Mouse (Mus musculus) hindbrain, embryonic 12.5 days (tissue): ENCODE measurements around the gene Pbld1. TPM values are rescaled to one million over a fixed set of nuclear protein-coding genes. Genes with fewer than 3 reads are reported as not detected.

ENCODE experiments used
- polyA plus RNA-seq: library from polyadenylated mRNA; unstranded; fragments of >200 nt; fragmentation: Nextera tagmentation; extraction: Ambion mirVana; gene quantifications from 2 replicates; pipeline ENCODE4 v1.2.1, GENCODE M21; 2016

Gene Pbld1
- polyA plus RNA-seq, 1 experiment from 2014 or later = 0.83 TPM

Other genes with a start within 250 kb of the Pbld1 start
- gene Tet1, start 151.2 kb upstream of the Pbld1 start, polyA plus RNA-seq = 34.5 and 39.3 TPM in 2 replicates
- gene Slc25a16, start 139.5 kb upstream of the Pbld1 start, polyA plus RNA-seq = 12.6 and 14.1 TPM in 2 replicates
- 11.9 and 13.4 TPM in 2 replicates for gene Dna2, start 113.1 kb upstream of the Pbld1 start, polyA plus RNA-seq
- gene Rufy2, start 79.9 kb upstream of the Pbld1 start, polyA plus RNA-seq = 36.7 and 40.0 TPM in 2 replicates
- gene Hnrnph3, start 35.9 kb upstream of the Pbld1 start, polyA plus RNA-seq = 230 and 238 TPM in 2 replicates
- gene Pbld2, start 35.8 kb upstream of the Pbld1 start, polyA plus RNA-seq = 0.64 and 1.3 TPM in 2 replicates
- 0.62 and 1.1 TPM in 2 replicates for gene Atoh7, start 39.5 kb downstream of the Pbld1 start, polyA plus RNA-seq
- 0.08 and 0.76 TPM in 2 replicates for gene Mypn, start 143.8 kb downstream of the Pbld1 start, polyA plus RNA-seq
- 40.9 and 47.1 TPM in 2 replicates for gene Herc4, start 183.6 kb downstream of the Pbld1 start, polyA plus RNA-seq